Mouse (Mus musculus): ENCODE measurements at regions not wholly inside any gene's neighbourhood (a gene's known extent, or its start where the extent isn't known, plus 50 kb on each side); places are given as distances from the start of the nearest gene placed in this dataset.

- TF ChIP-seq CTCF (IDR thresholded peaks at IDR 0.05; ENCODE audit: borderline replicate concordance, insufficient read depth, low read depth, low read length) (no peak), POLR2A (IDR thresholded peaks at IDR 0.05; ENCODE audit: borderline replicate concordance, insufficient read depth, low read length) (no peak)
These were observed 369.3 kb upstream of the Jarid2 start for GRCm38 (mm10) chr13:44360016-44360415.

Data from cerebellum, adult 2 months (tissue).